Mouse (Mus musculus): ENCODE measurements around the gene Oit3. TPM values are rescaled to one million over a fixed set of nuclear protein-coding genes. Genes with fewer than 3 reads are reported as not detected.

Oit3 gene
- polyA plus RNA-seq, 1 experiment, result 0.42 TPM

DNA sequence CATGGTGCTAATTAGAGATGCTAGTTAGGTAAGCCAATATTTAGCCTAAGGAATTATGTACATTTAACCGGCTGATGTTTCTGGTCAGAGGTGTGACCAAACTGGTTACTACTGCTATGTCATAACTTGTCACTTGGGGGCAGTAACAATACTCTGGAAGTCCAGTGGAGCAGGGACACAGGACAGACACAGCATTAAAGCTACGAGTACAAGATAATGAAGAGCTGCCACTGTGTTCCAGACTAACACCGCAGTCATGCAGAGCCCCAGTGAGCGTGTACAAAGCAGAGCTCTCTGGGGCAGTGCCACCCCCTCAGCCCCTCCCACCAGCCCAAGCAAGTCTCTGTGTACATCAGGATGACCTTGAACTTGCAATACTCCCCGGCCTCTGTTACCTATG lies 10.3 kb upstream of the Oit3 start:
- no peak for TF ChIP-seq POLR2A (IDR thresholded peaks at IDR 0.05; ENCODE audit: borderline replicate concordance, extremely low read depth, insufficient read depth, insufficient read length, poor library complexity, severe bottlenecking)
- peak; percentile 55; the same call in 1 of the 2 replicates for TF ChIP-seq CTCF (IDR thresholded peaks at IDR 0.05; ENCODE audit: borderline replicate concordance, extremely low read depth, insufficient read depth, insufficient read length)
- peak; percentile 75 for DNase-seq (ENCODE audit: low read depth)

DNA sequence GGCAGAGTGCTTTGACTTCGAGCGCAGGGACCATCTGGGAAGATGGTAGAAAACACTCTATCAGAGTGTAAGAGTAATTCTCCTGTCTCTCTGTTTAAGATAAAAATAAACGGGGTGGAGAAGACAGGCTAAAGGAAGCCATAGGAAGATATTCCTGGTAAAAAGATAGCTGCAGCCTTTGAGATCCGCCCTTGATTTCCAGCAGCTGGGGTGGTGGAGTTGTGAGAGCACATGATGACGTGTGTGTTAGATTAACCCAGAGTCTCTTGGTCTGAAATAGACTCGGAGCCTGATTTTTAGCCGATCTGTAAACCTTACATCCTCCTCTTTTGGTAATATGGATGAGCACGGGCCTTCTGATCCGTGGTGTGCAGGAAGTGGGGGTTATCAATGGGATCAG lies 6.0 kb upstream of the Oit3 start:
- TF ChIP-seq POLR2A (IDR thresholded peaks at IDR 0.05; ENCODE audit: borderline replicate concordance, extremely low read depth, insufficient read depth, insufficient read length, poor library complexity, severe bottlenecking), result no peak
- TF ChIP-seq CTCF (IDR thresholded peaks at IDR 0.05; ENCODE audit: borderline replicate concordance, extremely low read depth, insufficient read depth, insufficient read length), result no peak
- DNase-seq (ENCODE audit: low read depth), result no peak

DNA sequence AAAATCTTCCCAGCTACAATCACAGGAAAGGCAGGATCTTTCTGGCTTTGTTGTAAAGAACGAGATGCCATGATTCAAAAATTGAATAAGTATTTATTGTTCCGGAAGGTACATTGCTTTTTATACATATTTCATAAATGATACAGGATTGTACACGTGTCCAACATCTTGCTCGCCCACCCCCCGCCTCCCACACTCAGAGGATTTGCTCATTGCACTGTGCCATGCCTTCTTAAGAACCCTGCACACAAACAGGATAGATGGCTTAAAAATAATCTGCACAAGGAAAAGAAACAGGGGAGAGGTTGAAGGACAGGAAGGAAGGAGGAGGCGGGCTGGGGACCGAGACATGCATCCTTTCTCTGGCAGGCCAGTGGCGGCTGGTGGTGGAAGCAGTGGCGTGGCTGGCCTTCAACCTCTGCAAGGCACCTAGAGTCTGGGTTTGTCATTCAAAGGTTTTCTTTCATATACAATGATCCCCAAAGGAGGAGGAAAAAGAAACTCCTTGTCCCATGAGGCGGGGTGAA lies 5.4 kb upstream of the Oit3 start:
- no peak for DNase-seq (ENCODE audit: low read depth)
- TF ChIP-seq POLR2A (IDR thresholded peaks at IDR 0.05; ENCODE audit: borderline replicate concordance, extremely low read depth, insufficient read depth, insufficient read length, poor library complexity, severe bottlenecking) (no peak), CTCF (IDR thresholded peaks at IDR 0.05; ENCODE audit: borderline replicate concordance, extremely low read depth, insufficient read depth, insufficient read length) (no peak)

DNA sequence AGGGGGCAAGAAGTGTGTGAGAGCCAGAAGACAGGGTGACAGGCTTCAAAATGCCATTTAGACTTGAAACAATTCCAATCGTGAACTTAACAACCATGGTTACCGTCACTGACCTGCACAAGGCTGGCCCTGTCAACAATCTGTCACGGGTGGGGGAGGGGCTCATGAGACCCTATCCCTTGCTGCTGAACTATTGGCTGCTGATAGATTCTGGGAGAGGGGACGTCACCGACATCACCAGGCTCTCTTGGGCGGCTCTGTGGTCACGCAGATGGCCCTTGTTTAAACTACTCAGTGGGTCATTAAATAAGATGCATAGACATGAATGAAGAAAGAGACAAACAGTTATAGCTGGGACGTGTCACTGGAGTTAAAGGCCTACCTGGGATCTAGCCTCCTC lies 3.1 kb upstream of the Oit3 start:
- no peak for TF ChIP-seq CTCF (IDR thresholded peaks at IDR 0.05; ENCODE audit: borderline replicate concordance, extremely low read depth, insufficient read depth, insufficient read length)
- no peak for TF ChIP-seq POLR2A (IDR thresholded peaks at IDR 0.05; ENCODE audit: borderline replicate concordance, extremely low read depth, insufficient read depth, insufficient read length, poor library complexity, severe bottlenecking)
- DNase-seq (ENCODE audit: low read depth), result no peak

DNA sequence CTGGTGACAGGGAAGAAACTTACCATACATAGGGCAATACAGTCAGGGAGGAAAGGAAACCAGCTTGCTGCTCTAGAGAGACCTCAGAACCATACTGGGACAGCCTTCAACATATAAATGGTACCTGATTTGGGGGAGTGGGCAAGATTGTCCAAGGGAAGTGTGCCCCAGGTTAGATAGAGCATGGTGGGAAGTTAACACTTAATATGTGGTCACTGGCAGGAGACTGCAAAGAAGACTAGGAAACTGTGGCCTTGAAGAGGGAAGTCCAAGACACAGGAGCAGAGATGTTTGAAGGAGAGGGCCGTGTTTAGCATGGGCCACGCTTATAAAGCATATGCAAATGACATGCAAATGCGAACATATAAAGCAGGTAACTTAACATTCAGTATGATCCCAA lies 2.5 kb upstream of the Oit3 start:
- TF ChIP-seq CTCF (IDR thresholded peaks at IDR 0.05; ENCODE audit: borderline replicate concordance, extremely low read depth, insufficient read depth, insufficient read length), result no peak
- no peak for TF ChIP-seq POLR2A (IDR thresholded peaks at IDR 0.05; ENCODE audit: borderline replicate concordance, extremely low read depth, insufficient read depth, insufficient read length, poor library complexity, severe bottlenecking)
- no peak for DNase-seq (ENCODE audit: low read depth)

DNA sequence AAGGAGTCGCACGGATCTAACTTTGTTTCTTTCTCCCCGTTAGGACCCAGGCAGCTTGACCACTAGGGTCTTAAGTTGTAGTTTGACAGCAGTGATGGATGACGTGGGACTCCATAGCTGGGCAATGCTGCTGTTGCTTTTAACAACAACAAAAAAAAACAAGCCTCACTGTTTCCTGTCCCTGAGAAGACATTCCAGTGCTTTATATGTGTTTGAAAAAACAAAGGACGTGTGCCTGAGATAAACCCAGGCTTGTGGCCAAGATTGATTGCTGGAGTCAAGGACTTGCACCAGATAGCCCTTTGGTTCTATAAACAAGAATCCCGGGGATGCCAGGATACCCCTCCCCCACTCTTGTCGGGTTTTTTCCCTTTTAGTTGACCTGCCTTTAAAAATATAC lies 1.6 kb upstream of the Oit3 start:
- no peak for DNase-seq (ENCODE audit: low read depth)

DNA sequence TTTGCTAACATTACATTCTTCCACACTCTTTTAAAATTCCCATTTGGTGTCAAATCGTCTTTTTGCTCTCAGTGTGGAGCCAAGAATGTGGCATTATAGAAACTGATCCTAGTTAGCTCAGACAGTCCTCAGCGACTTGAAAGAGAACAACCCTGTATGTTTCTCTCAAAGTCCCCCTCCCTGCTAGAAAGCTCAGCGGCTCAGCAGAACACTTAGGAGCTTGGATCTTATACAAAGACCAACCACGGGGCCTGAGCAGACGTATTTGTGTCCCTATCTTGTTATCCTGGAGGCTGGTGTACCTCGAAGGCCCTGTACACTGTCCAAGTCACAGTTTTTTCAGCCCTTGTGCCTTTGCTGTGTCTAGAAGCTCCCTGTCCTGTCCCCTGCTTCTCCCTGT lies 1.4 kb downstream of the Oit3 start:
- no peak for DNase-seq (ENCODE audit: low read depth)
- TF ChIP-seq CTCF (IDR thresholded peaks at IDR 0.05; ENCODE audit: borderline replicate concordance, extremely low read depth, insufficient read depth, insufficient read length) (no peak), POLR2A (IDR thresholded peaks at IDR 0.05; ENCODE audit: borderline replicate concordance, extremely low read depth, insufficient read depth, insufficient read length, poor library complexity, severe bottlenecking) (no peak)

More for the DNA sequence above, 1.6 kb upstream of the Oit3 start:
- no peak for TF ChIP-seq POLR2A (IDR thresholded peaks at IDR 0.05; ENCODE audit: borderline replicate concordance, extremely low read depth, insufficient read depth, insufficient read length, poor library complexity, severe bottlenecking)
- TF ChIP-seq CTCF (IDR thresholded peaks at IDR 0.05; ENCODE audit: borderline replicate concordance, extremely low read depth, insufficient read depth, insufficient read length), result no peak

DNA sequence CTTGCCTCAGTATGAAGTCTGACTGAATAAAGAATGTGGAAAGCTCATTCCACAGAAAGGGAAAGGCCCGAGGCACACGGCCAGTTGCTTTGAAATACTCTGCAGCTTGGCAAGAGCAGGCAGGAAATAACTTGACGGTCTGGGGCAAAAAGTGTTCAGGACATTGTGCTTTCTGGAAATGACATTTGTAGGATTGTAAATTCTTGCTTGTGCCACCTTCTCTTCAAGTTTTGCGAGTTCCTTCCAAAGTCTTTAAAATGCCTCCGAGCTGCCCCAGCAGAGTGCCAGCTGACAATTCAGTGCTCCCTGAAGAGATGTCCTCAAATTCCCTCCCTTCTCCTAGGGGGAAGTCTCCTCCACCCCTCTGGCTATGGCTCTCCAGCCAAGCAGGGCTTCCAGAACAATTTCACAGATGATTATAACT lies 2.1 kb downstream of the Oit3 start:
- TF ChIP-seq POLR2A (IDR thresholded peaks at IDR 0.05; ENCODE audit: borderline replicate concordance, extremely low read depth, insufficient read depth, insufficient read length, poor library complexity, severe bottlenecking), result no peak
- TF ChIP-seq CTCF (IDR thresholded peaks at IDR 0.05; ENCODE audit: borderline replicate concordance, extremely low read depth, insufficient read depth, insufficient read length), result no peak
- no peak for DNase-seq (ENCODE audit: low read depth)

DNA sequence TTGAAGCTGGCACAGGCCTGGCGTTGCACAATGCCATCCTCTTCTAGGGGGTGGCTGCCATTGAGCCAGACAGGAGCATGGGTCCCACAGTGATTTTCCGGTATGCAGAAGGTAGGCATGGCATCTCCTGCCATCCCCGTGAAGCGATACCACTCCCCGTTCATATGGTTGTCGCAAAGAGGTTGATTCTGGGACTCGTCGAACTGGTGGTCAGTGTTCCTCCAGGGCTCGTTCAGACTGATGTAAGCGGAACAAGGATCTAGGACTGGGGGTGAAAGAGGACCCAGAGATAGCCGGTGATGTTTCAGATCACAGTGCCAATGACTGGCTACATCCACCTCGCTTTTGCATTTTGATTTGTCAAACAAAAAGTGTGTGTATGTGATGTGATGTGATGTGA lies 2.9 kb downstream of the Oit3 start:
- no peak for DNase-seq (ENCODE audit: low read depth)
- no peak for TF ChIP-seq CTCF (IDR thresholded peaks at IDR 0.05; ENCODE audit: borderline replicate concordance, extremely low read depth, insufficient read depth, insufficient read length)
- no peak for TF ChIP-seq POLR2A (IDR thresholded peaks at IDR 0.05; ENCODE audit: borderline replicate concordance, extremely low read depth, insufficient read depth, insufficient read length, poor library complexity, severe bottlenecking)

DNA sequence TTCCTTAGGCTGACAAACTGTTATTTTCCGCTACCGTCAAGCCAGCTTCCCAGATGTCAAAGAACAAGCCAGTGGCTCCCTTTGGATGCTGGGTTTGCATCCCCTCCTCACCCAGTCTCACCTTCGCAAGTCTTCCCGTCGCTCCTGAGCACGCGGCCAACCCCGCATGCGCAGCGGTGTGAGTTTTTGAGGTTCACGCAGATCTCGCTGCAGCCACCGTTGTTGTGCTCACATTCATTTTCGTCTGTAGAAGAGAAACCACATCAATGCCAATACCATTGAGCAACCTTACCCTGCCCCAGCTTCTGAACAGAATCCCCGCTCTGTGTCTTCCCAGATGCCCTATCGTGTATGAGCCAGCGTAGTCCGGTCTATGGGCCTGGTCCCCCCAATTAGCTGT lies 5.8 kb downstream of the Oit3 start:
- DNase-seq (ENCODE audit: low read depth), result no peak
- TF ChIP-seq POLR2A (IDR thresholded peaks at IDR 0.05; ENCODE audit: borderline replicate concordance, extremely low read depth, insufficient read depth, insufficient read length, poor library complexity, severe bottlenecking), result no peak

DNA sequence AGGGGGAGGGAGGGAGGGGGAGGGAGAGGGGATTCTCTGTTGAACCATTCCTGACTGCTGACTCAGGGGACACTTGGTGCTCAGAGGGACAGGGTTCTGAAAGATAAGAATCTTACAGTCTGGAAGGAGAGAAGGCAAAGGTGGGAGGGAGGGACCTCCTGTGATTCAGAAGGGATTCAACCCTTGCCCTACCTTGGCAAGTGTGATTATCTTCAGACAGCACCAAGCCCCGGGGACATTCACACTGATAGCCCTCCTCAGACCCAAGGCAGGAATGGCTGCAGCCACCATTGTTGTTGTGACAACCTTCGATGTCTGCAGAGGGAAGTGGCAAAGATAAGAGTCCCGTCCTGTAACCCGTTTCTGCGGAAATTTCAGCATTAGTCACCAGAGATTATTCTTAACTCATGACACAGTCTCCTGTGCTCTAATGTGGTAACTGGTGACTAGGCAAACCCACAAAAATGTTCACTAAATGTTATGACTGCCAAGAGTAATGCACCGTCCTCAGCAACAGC lies 10.8 kb downstream of the Oit3 start:
- no peak for TF ChIP-seq POLR2A (IDR thresholded peaks at IDR 0.05; ENCODE audit: borderline replicate concordance, extremely low read depth, insufficient read depth, insufficient read length, poor library complexity, severe bottlenecking)
- TF ChIP-seq CTCF (IDR thresholded peaks at IDR 0.05; ENCODE audit: borderline replicate concordance, extremely low read depth, insufficient read depth, insufficient read length), result no peak
- DNase-seq (ENCODE audit: low read depth), result no peak

DNA sequence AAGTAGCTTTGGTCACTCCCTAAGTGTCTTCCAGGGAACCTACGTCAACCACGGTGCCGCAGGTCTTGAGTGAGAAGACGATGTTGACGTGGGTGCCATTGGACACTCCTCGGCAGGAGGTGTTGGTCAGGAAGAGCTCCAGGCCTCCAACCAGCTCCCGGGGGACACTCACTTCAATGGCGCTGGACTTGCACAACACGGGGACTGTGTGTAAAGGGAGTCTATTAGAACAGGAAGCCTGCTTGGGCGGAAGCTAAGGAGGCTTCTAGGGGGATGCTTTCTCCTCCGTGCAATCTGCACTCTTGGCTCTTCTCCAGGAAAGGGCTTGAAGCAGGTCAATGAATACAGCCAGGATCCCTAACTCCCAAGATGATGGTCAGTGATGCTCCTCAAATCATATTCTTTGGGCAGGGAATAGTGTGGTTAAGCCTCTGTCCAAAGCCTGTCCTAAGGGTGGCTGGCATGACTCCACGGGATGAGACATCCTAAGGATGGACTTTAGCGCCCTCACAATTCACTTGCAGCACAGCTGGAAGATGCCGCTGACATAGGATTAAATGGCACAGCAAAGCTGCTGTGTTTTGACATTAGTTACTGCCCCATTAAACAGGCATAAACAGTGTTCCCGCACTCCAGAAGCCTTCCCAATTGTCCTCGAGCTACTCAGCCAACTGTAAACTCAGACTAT lies 12.0 kb downstream of the Oit3 start:
- TF ChIP-seq CTCF (IDR thresholded peaks at IDR 0.05; ENCODE audit: borderline replicate concordance, extremely low read depth, insufficient read depth, insufficient read length) (no peak), POLR2A (IDR thresholded peaks at IDR 0.05; ENCODE audit: borderline replicate concordance, extremely low read depth, insufficient read depth, insufficient read length, poor library complexity, severe bottlenecking) (no peak)
- no peak for DNase-seq (ENCODE audit: low read depth)
